Comparison of ENCODE assay signal across 28 mouse cellular contexts in the genomic region with DNA sequence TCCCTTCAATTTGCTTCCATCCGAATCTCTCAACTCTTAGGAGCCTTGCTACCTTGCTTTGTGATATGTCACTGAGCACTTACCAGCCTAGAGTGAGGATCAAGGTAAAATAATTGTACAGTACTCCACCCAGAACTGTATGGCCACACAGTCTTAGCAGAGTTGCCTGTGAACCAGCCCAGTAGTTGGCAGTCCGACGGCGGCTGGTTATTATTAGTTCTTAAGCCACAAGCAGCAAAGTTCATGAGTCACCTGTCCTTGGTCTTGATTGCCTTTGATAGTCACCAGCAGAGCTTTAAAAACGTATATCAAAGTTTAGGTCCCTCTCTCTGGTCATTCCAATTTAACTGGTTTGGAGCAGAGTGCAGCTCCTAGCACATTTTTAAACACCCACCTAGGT.
DNase-seq lines count a peak whose midpoint lies in the region; ATAC-seq and TF ChIP-seq lines count a peak whose summit lies in the region.
"Had no signal": no experiment of that assay in that cellular context is flagged by ENCODE, and none has a peak within 500 bp of the region (broad histone marks: within the 10 kb centered on the region; RNA-seq: fewer than 3 reads in every experiment).

No protein-coding gene starts in this region.

- H3K36me3 ChIP-seq in CH12.LX (replicated peaks in 1 of 2; ENCODE audit: control insufficient read depth in 1 of 2, insufficient read depth in 1 of 2, low read length in 1 of 2), result no peaks in the 10 kb centered on the region
- H3K36me3 ChIP-seq in midbrain, embryonic 13.5 days, result no peaks in the 10 kb centered on the region
- H3K36me3 ChIP-seq: embryonic facial prominence, embryonic 10.5 days; embryonic facial prominence, embryonic 13.5 days; forebrain, embryonic 10.5 days; heart, embryonic 12.5 days; heart, embryonic 15.5 days; hindbrain, embryonic 15.5 days had no signal

- no peak overlapping the region for H3K4me3 ChIP-seq in CH12.LX (replicated peaks in 1 of 3; ENCODE audit: low read depth in 2 of 3, low read length in 2 of 3, poor library complexity in 1 of 3)
- H3K4me3 ChIP-seq in midbrain, embryonic 13.5 days (replicated peaks), result no peak overlapping the region
- H3K4me3 ChIP-seq: embryonic facial prominence, embryonic 10.5 days; embryonic facial prominence, embryonic 13.5 days; erythroblast, embryonic 14.5 days; forebrain, embryonic 10.5 days; forebrain, embryonic 13.5 days; heart, adult 2 months; heart, embryonic 12.5 days; heart, embryonic 15.5 days; hindbrain, embryonic 15.5 days had no signal

- H3K4me1 ChIP-seq in CH12.LX (ENCODE audit: control insufficient read depth in 1 of 2, insufficient read depth in 2 of 2), result peaks cover 0 to 12% of the 10 kb centered on the region in 2 experiments; a peak in 2 of 4 replicates
- no peaks in the 10 kb centered on the region for H3K4me1 ChIP-seq in midbrain, embryonic 13.5 days (replicated peaks)
- H3K4me1 ChIP-seq: embryonic facial prominence, embryonic 13.5 days; heart, embryonic 12.5 days; heart, embryonic 15.5 days; hindbrain, embryonic 15.5 days had no signal

- TF ChIP-seq EP300 in CH12.LX (IDR thresholded peaks at IDR 0.05; ENCODE audit: low read length), result no peak

- peak overlapping the region; percentile 55 for H3K4me2 ChIP-seq in CH12.LX (ENCODE audit: insufficient read depth, low read depth, poor library complexity, severe bottlenecking)
- no peak overlapping the region for H3K4me2 ChIP-seq in midbrain, embryonic 13.5 days (replicated peaks)
- H3K4me2 ChIP-seq: embryonic facial prominence, embryonic 13.5 days; forebrain, embryonic 13.5 days; heart, embryonic 12.5 days; heart, embryonic 15.5 days; hindbrain, embryonic 15.5 days had no signal

- no peaks in the 10 kb centered on the region for H3K9me3 ChIP-seq in CH12.LX (replicated peaks; ENCODE audit: low read length)
- no peaks in the 10 kb centered on the region for H3K9me3 ChIP-seq in midbrain, embryonic 13.5 days
- H3K9me3 ChIP-seq: embryonic facial prominence, embryonic 10.5 days; embryonic facial prominence, embryonic 13.5 days; forebrain, embryonic 10.5 days; forebrain, embryonic 13.5 days; heart, embryonic 12.5 days; heart, embryonic 15.5 days; hindbrain, embryonic 15.5 days had no signal

- in situ Hi-C loops in CH12.LX (cut with MboI; ENCODE audit: low pct_ligation_motif_present, low pct_unique_long_range_greater_than_20kb, low sequenced_read_pairs), result no loop called here

- no peak for ATAC-seq in midbrain, embryonic 13.5 days
- ATAC-seq in erythroid progenitor cell, adult 5-6 weeks (replicated peaks; ENCODE audit: low FRiP score, poor library complexity, severe bottlenecking), result no peak
- ATAC-seq: activated CD4-positive, CD25-positive, alpha-beta regulatory T cell, adult 4 months; CD4-positive, CD25-positive, alpha-beta regulatory T cell, adult 4 months; forebrain, embryonic 13.5 days; forebrain, embryonic 16.5 days; intestine, postnatal 0 days had no signal

- DNase-seq in CH12.LX (ENCODE audit: extremely low read depth), result no peak
- DNase-seq in adrenal gland, adult 2 months, result peak; percentile 67
- DNase-seq in adrenal gland, postnatal 14 days, result peak; percentile 40
- DNase-seq in embryo, embryonic 9.5 days (ENCODE audit: extremely low spot score), result no peak
- DNase-seq: cerebellum, adult 11 months; cerebellum, adult 2 months; cerebellum, adult 9-11 months; cerebellum, postnatal 25 days; gastrocnemius, postnatal 10 days; gastrocnemius, postnatal 36 days; heart, postnatal 14 days; heart, postnatal 4 days; kidney, adult 2 months had no signal

- dilution Hi-C loops in CH12.LX (cut with MboI; ENCODE audit: extremely low pct_ligation_motif_present, extremely low pct_unique_long_range_greater_than_20kb, low sequenced_read_pairs), result no loop called here

- 87% methylated on average over 5 of the region's 5 CpGs for WGBS in midbrain, embryonic 13.5 days

- H3K27me3 ChIP-seq in CH12.LX (replicated peaks), result no peaks in the 10 kb centered on the region
- no peaks in the 10 kb centered on the region for H3K27me3 ChIP-seq in midbrain, embryonic 13.5 days
- H3K27me3 ChIP-seq: embryonic facial prominence, embryonic 13.5 days; forebrain, embryonic 13.5 days; heart, embryonic 12.5 days; heart, embryonic 15.5 days; hindbrain, embryonic 15.5 days had no signal

- no peak for TF ChIP-seq CTCF in CH12.LX (conservative IDR thresholded peaks at IDR 0.05 in 1 of 2, IDR thresholded peaks at IDR 0.05 in 1 of 2; ENCODE audit: low read depth in 2 of 2, low read length in 2 of 2)

- no peak for TF ChIP-seq POLR2A in CH12.LX (IDR thresholded peaks at IDR 0.05; ENCODE audit: low read depth, low read length)

- no peak overlapping the region for H3K27ac ChIP-seq in CH12.LX (ENCODE audit: insufficient read depth, low read depth)
- H3K27ac ChIP-seq in midbrain, embryonic 13.5 days, result no peak overlapping the region
- H3K27ac ChIP-seq: embryonic facial prominence, embryonic 10.5 days; embryonic facial prominence, embryonic 13.5 days; forebrain, embryonic 10.5 days; forebrain, embryonic 13.5 days; heart, adult 2 months; heart, embryonic 15.5 days; hindbrain, embryonic 15.5 days had no signal

- H3K9ac ChIP-seq in CH12.LX (ENCODE audit: insufficient read depth, low read depth), result no peak overlapping the region
- H3K9ac ChIP-seq in midbrain, embryonic 13.5 days (replicated peaks), result no peak overlapping the region
- H3K9ac ChIP-seq: embryonic facial prominence, embryonic 13.5 days; forebrain, embryonic 13.5 days; heart, embryonic 12.5 days; heart, embryonic 15.5 days; hindbrain, embryonic 15.5 days had no signal

- H3K79me2 ChIP-seq in CH12.LX (replicated peaks; ENCODE audit: control insufficient read depth, extremely low read depth, insufficient read depth, poor library complexity, severe bottlenecking), result no peaks in the 10 kb centered on the region

- no peak for TF ChIP-seq RAD21 in CH12.LX (IDR thresholded peaks at IDR 0.05; ENCODE audit: low read depth, low read length)

TF ChIP-seq in CH12.LX, 34 proteins besides CTCF, POLR2A, EP300 and RAD21:
- TF ChIP-seq ZKSCAN1 (IDR thresholded peaks at IDR 0.05; ENCODE audit: borderline replicate concordance, low read depth, low read length) (no peak), MXI1 (IDR thresholded peaks at IDR 0.05; ENCODE audit: low read depth, low read length) (no peak), MAX (IDR thresholded peaks at IDR 0.05; ENCODE audit: low read length) (no peak), PAX5 (IDR thresholded peaks at IDR 0.05; ENCODE audit: low read length) (no peak), USF1 (IDR thresholded peaks at IDR 0.05; ENCODE audit: low read depth, low read length) (no peak), HCFC1 (IDR thresholded peaks at IDR 0.05; ENCODE audit: low read depth, low read length) (no peak), MEF2A (IDR thresholded peaks at IDR 0.05; ENCODE audit: borderline replicate concordance, low read depth, low read length) (no peak), ELF1 (IDR thresholded peaks at IDR 0.05; ENCODE audit: low read depth, low read length) (no peak), IRF4 (IDR thresholded peaks at IDR 0.05; ENCODE audit: low read depth, low read length) (no peak), RCOR1 (conservative IDR thresholded peaks at IDR 0.05; ENCODE audit: low read depth, low read length) (no peak), KAT2A (IDR thresholded peaks at IDR 0.05; ENCODE audit: insufficient replicate concordance, low read length) (no peak), NRF1 (IDR thresholded peaks at IDR 0.05; ENCODE audit: low read depth, low read length) (no peak), ZC3H11A (IDR thresholded peaks at IDR 0.05; ENCODE audit: low read depth, low read length) (no peak), MAFK (IDR thresholded peaks at IDR 0.05; ENCODE audit: insufficient replicate concordance, low read length) (no peak), SMC3 (IDR thresholded peaks at IDR 0.05; ENCODE audit: low read depth, low read length) (no peak), ZMIZ1 (IDR thresholded peaks at IDR 0.05; ENCODE audit: low read depth, low read length) (no peak)

Comparison
In these comparisons a context has a peak if more than half of its experiments do, and no peak if none do; other contexts are left out.
1. DNase-seq: peak in adrenal gland, adult 2 months (single experiment) and adrenal gland, postnatal 14 days (single experiment); none in CH12.LX (single experiment) and embryo, embryonic 9.5 days (single experiment).